Mouse (Mus musculus) hindbrain, embryonic 14.5 days (tissue): Measurements from ENCODE around the gene Ccdc87. TPM values are rescaled to one million over a fixed set of nuclear protein-coding genes. Genes with fewer than 3 reads are reported as not detected.

Experiments used
- ATAC-seq: fragments of 200-750 bp; cut with Nextera tagmentation; 2 replicates; pipeline ENCODE4 v1.8.0; 2017; ENCODE audit warnings: moderate number of reproducible peaks, mild to moderate bottlenecking, moderate TSS enrichment, moderate library complexity; ENCODE audit not compliant: low FRiP score
- DNase-seq: peaks from one replicate; pipeline ENCODE4 v3.0.0-alpha.2; 2015; ENCODE audit warnings: low spot score
- H3K27ac ChIP-seq: fragments of 300-500 bp; sonication (generic); 2 replicates; pipeline ENCODE4 v1.5.1; 2014; ENCODE audit warnings: mild to moderate bottlenecking, moderate library complexity
- H3K27me3 ChIP-seq: fragments of 300-500 bp; sonication (generic); 2 replicates; pipeline ENCODE4 v1.6.1; 2014; ENCODE audit warnings: mild to moderate bottlenecking, low read length, mixed read lengths; ENCODE audit not compliant: control insufficient read depth, insufficient read depth
- H3K36me3 ChIP-seq: fragments of 300-500 bp; sonication (generic); replicated peaks from 2 replicates; pipeline ENCODE4 v1.6.1; 2014; ENCODE audit not compliant: control insufficient read depth, insufficient read depth
- H3K4me1 ChIP-seq: fragments of 300-500 bp; sonication (generic); replicated peaks from 2 replicates; pipeline ENCODE4 v1.6.1; 2014; ENCODE audit warnings: antibody characterized with exemption, low read length, mixed read lengths; ENCODE audit not compliant: control insufficient read depth, insufficient read depth
- H3K4me2 ChIP-seq: fragments of 300-500 bp; sonication (generic); replicated peaks from 2 replicates; pipeline ENCODE4 v1.6.1; 2014; ENCODE audit warnings: mild to moderate bottlenecking, moderate library complexity
- H3K4me3 ChIP-seq: fragments of 300-500 bp; sonication (generic); replicated peaks from 2 replicates; pipeline ENCODE4 v1.5.1; 2014; ENCODE audit warnings: mild to moderate bottlenecking, low read length
- H3K9ac ChIP-seq: fragments of 300-500 bp; sonication (generic); 2 replicates; pipeline ENCODE4 v1.6.1; 2014
- H3K9me3 ChIP-seq: fragments of 300-500 bp; sonication (generic); 2 replicates; pipeline ENCODE4 v1.6.1; 2016; ENCODE audit warnings: low read length; ENCODE audit not compliant: control insufficient read depth
- WGBS: fragments of 180-500 bp; shearing (Covaris S2); extraction: QIAGEN DNeasy Blood & Tissue Kit; methylation state at CpG from one replicate; pipeline ENCODE4 v1.1.7; 2014; 5-methylcytosine and 5-hydroxymethylcytosine counted together
- polyA plus RNA-seq: library from polyadenylated mRNA; unstranded; fragments of >200 nt; fragmentation: Nextera tagmentation; extraction: Ambion mirVana; gene quantifications from 2 replicates; pipeline ENCODE4 v1.2.1, GENCODE M21; 2014

Ccdc87 gene
- polyA plus RNA-seq, 1 experiment from 2014 or later = 0.71 TPM

DNA sequence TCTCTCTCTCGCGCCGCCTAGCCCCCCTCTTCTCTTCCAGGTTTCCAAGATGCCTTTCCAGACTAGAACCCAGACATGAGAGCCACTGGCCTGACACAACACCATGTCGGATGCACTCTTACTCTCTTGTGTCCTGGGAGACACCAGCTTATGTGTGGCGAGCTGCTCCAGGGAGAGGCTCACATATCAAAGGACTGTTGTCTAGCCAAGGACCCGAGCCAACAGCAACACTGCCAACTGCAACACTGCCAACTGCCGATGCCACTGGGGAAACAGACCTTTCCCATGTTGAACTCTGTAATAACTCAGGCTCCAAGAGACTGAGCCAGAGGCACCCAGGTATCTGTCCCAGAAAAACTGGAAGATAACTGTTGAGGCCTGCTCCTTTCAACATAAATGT is 10.0 kb upstream of the Ccdc87 start:
- Histone ChIP-seq H3K9ac (no peak overlapping the region), H3K9me3 (no peaks in the 10 kb centered on the region), H3K27ac (no peak overlapping the region), H3K4me3 (no peak overlapping the region), H3K36me3 (peaks cover 22% of the 10 kb centered on the region), H3K4me1 (no peaks in the 10 kb centered on the region), H3K27me3 (no peaks in the 10 kb centered on the region), H3K4me2 (no peak overlapping the region)
- peak; percentile 61 for DNase-seq
- WGBS = 63% methylated on average over 7 of the region's 7 CpGs
- ATAC-seq = no peak

DNA sequence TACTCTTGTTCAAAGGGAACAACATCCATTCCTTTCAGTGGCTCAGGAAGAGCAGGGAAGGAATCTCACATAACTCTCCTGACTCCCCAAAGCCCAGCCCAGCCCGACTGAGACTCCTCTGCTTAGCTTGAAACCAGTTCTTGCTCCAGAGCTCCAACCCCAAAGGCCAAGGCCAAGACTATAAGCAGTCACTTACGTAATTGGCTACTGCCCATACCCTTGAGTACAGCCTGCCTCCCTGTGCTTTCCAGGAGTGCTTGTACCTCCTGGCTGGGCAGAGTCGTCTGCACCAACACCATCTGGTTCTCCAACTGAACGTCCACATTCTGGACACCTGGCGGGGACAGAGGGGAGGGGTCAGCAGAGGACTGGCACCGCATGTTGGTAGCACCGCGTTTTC is 5.2 kb upstream of the Ccdc87 start:
- peaks cover 10% of the 10 kb centered on the region; the same call in 1 of the 2 replicates for H3K4me1 ChIP-seq
- 92% methylated on average over 8 of the region's 8 CpGs for WGBS
- no peak for ATAC-seq

DNA sequence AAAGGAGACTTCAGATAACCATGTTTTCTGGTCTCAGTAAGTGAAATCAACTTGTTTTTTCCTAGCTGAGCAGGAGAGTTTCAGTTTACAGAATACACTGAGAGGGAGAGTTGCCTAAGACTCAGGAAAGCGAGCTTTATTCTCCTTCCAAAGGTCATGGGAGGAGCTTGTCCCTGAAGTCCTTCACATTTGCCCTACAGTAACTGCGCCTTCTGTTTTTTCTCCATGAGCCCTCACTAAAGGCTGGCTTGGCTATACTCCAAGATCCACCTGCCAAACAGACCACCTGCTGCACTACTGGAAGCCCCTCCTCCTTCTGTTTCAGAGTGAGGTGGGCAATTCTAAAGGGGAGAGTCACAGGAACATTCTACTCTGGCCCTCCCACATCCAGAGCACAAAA is 3.1 kb upstream of the Ccdc87 start:
- Histone ChIP-seq H3K9me3 (no peaks in the 10 kb centered on the region), H3K36me3 (peaks cover 9% of the 10 kb centered on the region), H3K27ac (no peak overlapping the region), H3K27me3 (peaks cover 14% of the 10 kb centered on the region), H3K9ac (no peak overlapping the region), H3K4me2 (no peak overlapping the region), H3K4me1 (peaks cover 15% of the 10 kb centered on the region), H3K4me3 (no peak overlapping the region)
- WGBS = 77% methylated on average over 2 of the region's 2 CpGs
- DNase-seq (no peak), ATAC-seq (no peak)

More for the DNA sequence above, 5.2 kb upstream of the Ccdc87 start:
- DNase-seq = no peak
- Histone ChIP-seq H3K4me3 (no peak overlapping the region), H3K36me3 (peaks cover 12% of the 10 kb centered on the region), H3K4me2 (no peak overlapping the region), H3K27ac (no peak overlapping the region), H3K9me3 (no peaks in the 10 kb centered on the region), H3K27me3 (no peaks in the 10 kb centered on the region), H3K9ac (no peak overlapping the region)

DNA sequence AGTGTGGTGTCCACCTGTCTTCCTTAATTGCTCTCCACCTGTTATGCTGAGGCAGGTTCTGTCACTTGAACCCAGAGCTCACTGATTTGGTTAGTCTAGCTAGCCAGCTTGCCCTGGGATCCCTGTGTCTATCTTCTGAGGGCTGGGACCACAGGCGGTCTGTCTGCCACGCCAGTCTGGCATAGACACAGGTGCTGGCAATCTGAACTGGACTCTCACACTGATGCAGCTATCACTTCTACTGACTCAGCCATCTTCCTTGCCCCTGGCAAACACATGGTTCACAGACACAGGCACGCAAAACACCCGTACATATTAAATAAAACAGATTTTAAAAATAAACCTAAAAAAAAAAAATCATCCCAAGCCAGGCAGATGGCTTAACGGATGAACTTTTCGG is 2.1 kb upstream of the Ccdc87 start:
- Histone ChIP-seq H3K27ac (no peak overlapping the region), H3K27me3 (peaks cover 23% of the 10 kb centered on the region), H3K4me1 (peaks cover 15% of the 10 kb centered on the region), H3K4me2 (no peak overlapping the region), H3K9me3 (no peaks in the 10 kb centered on the region), H3K4me3 (no peak overlapping the region), H3K9ac (no peak overlapping the region), H3K36me3 (peaks cover 9% of the 10 kb centered on the region; the same call in 1 of the 2 replicates)
- ATAC-seq (no peak), DNase-seq (no peak)
- WGBS = 93% methylated on average over 6 of the region's 6 CpGs

DNA sequence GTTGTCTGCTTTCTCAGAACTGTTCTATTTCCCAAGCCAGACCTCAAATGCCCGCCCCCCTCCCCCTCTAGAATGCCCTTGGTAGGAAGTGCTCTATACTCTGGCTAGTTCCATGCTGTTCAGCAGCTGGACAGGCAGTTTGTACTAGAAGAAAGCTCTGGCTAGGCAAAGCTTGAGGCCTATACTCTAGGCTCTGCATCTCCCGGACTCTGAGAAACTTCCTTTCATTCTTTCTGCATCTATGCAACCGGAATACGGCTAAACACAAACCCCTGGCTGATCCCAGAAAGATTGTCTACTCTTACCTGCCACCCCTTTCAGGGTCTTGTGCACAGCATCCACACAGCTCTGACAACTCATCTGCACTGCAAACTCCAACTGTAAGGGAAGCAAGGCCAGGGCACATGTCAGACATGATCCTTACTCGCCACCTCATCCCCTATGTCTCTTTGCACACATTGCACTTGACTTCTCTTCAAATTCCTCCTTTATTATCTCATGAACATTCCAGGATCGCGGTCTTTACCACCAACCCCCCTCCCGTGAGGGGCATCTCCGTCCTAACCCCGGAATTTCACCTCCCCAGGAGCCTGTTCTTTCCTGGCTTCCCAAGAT is 533 bp upstream of the Ccdc87 start:
- H3K9ac ChIP-seq = peak overlapping the region; percentile 65

DNA sequence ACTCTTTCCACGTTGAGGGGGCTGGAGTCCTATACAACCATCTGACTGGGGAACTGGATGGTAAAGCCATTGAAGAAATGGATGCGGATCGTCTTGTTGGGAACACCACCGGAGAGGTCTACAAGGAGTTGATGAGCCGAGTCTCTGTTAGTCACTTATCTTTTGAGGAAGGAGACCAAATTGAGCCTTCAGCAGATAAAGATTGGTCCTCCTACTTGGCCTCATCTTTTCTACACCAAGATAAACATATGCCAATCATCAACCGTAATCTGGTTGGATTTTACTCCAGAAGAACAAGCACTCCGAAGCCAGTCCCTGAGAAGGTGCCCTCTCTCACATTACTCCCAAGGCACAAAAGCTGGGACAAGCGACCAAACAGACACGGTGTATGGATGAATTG is 1.7 kb downstream of the Ccdc87 start:
- Histone ChIP-seq H3K27me3 (peaks cover 23% of the 10 kb centered on the region), H3K4me3 (no peak overlapping the region), H3K27ac (no peak overlapping the region), H3K4me1 (peaks cover 15% of the 10 kb centered on the region), H3K9ac (no peak overlapping the region), H3K36me3 (no peaks in the 10 kb centered on the region), H3K4me2 (no peak overlapping the region), H3K9me3 (no peaks in the 10 kb centered on the region)
- ATAC-seq = no peak
- WGBS = 86% methylated on average over 9 of the region's 9 CpGs
- DNase-seq = no peak

More for the DNA sequence above, 533 bp upstream of the Ccdc87 start:
- DNase-seq (no peak), ATAC-seq (0 out of 2 replicates have a peak, but pooled peaks have one; percentile 5)
- Histone ChIP-seq H3K4me2 (peak overlapping the region; percentile 98), H3K27me3 (peaks cover 23% of the 10 kb centered on the region), H3K4me3 (peak overlapping the region; percentile 59), H3K27ac (no peak overlapping the region), H3K4me1 (peaks cover 15% of the 10 kb centered on the region), H3K9me3 (no peaks in the 10 kb centered on the region), H3K36me3 (no peaks in the 10 kb centered on the region)
- WGBS = 33% methylated on average over 10 of the region's 10 CpGs

DNA sequence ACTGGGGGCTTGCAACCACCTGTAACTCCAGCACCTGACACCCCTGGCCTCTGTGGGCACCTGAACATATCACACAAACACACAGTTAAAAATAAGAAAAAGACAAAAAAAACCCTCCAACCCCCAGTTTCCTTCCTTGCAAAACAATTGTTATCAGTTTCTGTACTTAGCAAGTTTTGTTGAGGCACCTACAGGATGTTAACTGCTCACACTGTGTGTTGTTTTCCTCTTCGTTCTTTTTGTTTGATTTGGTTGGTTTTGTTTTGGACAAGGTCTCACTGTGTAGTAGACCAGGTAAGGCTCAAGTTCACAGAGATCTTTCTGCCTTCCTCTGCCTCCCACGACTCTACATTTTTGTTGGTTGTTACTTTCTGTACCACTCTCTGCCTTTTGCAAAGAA is 3.4 kb downstream of the Ccdc87 start:
- no peak for DNase-seq
- H3K4me1 ChIP-seq = peaks cover 15% of the 10 kb centered on the region
- no peak overlapping the region for H3K4me2 ChIP-seq
- WGBS = 80% methylated on average over 2 of the region's 2 CpGs
- ATAC-seq = no peak
- H3K27me3 ChIP-seq = peaks cover 23% of the 10 kb centered on the region
- H3K4me3 ChIP-seq = no peak overlapping the region
- no peaks in the 10 kb centered on the region for H3K9me3 ChIP-seq
- no peak overlapping the region for H3K9ac ChIP-seq
- H3K36me3 ChIP-seq = no peaks in the 10 kb centered on the region
- H3K27ac ChIP-seq = no peak overlapping the region

DNA sequence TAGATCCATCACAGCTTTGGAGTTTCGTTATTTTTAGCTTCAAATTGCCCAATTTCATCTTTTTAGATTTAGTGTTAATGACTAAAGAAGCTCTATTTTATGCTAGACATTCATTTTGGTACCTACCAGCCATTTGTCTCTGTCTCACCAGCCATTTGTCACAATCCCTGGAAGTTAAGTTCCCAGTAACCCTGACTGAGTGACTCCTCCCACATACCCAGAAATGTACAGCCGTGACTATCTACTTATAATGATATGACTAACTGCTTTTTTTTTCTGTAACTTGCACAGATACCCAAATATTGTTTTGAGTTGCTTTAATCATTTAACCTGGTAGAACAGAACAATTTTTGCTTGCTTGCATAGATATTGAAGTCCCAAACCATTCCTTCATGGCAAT is 6.7 kb downstream of the Ccdc87 start:
- H3K9me3 ChIP-seq = no peaks in the 10 kb centered on the region
- no peak overlapping the region for H3K27ac ChIP-seq
- WGBS = 76% methylated on average over 2 of the region's 2 CpGs
- peaks cover 11% of the 10 kb centered on the region for H3K27me3 ChIP-seq
- no peaks in the 10 kb centered on the region for H3K36me3 ChIP-seq
- DNase-seq (no peak), ATAC-seq (no peak)
- H3K4me2 ChIP-seq = no peak overlapping the region
- H3K4me1 ChIP-seq = no peaks in the 10 kb centered on the region
- no peak overlapping the region for H3K4me3 ChIP-seq
- H3K9ac ChIP-seq = no peak overlapping the region

DNA sequence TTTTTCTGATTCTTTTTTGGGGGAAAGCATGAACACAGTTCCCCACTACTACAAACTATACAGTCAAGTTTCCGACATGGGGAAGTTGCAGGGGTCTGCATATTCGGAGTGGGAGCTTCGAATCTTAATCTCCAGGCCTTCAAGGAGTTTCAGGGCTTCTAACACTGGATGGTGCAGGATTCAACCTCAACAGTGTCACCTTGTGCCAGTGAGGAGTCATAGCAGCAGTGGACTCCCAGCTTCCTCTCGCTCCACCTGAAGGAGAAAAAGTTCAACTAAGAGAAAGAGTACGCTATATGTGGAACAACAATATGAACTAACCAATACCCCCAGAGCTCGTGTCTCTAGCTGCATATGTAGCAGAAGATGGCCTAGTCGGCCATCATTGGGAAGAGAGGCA is 8.3 kb downstream of the Ccdc87 start:
- WGBS = 45% methylated on average over 7 of the region's 7 CpGs
- H3K9me3 ChIP-seq = no peaks in the 10 kb centered on the region
- DNase-seq (no peak), ATAC-seq (no peak)
- H3K4me2 ChIP-seq = no peak overlapping the region
- H3K36me3 ChIP-seq = no peaks in the 10 kb centered on the region
- H3K27me3 ChIP-seq = no peaks in the 10 kb centered on the region; the same call in 1 of the 2 replicates
- H3K9ac ChIP-seq = no peak overlapping the region
- no peaks in the 10 kb centered on the region for H3K4me1 ChIP-seq
- no peak overlapping the region for H3K27ac ChIP-seq
- no peak overlapping the region for H3K4me3 ChIP-seq

DNA sequence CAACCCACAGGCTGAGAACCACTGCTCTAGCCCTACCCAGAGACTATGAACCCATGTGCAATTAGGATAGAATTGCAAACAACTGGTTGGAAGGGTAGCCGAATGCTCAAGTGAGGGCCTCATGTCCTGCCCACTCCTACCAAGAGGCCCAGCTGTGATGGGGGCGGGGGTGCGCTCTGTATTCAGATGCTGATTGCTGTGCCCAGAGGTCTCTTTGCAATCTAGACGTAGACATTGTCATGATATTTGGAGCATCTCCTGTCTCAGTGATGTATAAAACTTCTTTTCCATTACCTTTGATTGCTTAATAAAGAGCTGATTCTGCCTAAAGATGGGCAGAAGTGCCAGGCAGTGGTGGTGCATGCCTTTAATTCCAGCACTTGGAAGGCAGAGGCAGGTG is 10.6 kb downstream of the Ccdc87 start:
- no peak overlapping the region for H3K4me3 ChIP-seq

More for the DNA sequence above, 10.6 kb downstream of the Ccdc87 start:
- H3K27ac ChIP-seq = no peak overlapping the region
- no peaks in the 10 kb centered on the region for H3K27me3 ChIP-seq
- 49% methylated on average over 4 of the region's 4 CpGs for WGBS
- no peaks in the 10 kb centered on the region for H3K4me1 ChIP-seq
- DNase-seq = no peak
- no peaks in the 10 kb centered on the region for H3K9me3 ChIP-seq
- H3K36me3 ChIP-seq = no peaks in the 10 kb centered on the region
- H3K4me2 ChIP-seq = no peak overlapping the region
- no peak for ATAC-seq
- H3K9ac ChIP-seq = no peak overlapping the region
